ENCODE assay signal across 10 mouse cellular contexts in the genomic region with DNA sequence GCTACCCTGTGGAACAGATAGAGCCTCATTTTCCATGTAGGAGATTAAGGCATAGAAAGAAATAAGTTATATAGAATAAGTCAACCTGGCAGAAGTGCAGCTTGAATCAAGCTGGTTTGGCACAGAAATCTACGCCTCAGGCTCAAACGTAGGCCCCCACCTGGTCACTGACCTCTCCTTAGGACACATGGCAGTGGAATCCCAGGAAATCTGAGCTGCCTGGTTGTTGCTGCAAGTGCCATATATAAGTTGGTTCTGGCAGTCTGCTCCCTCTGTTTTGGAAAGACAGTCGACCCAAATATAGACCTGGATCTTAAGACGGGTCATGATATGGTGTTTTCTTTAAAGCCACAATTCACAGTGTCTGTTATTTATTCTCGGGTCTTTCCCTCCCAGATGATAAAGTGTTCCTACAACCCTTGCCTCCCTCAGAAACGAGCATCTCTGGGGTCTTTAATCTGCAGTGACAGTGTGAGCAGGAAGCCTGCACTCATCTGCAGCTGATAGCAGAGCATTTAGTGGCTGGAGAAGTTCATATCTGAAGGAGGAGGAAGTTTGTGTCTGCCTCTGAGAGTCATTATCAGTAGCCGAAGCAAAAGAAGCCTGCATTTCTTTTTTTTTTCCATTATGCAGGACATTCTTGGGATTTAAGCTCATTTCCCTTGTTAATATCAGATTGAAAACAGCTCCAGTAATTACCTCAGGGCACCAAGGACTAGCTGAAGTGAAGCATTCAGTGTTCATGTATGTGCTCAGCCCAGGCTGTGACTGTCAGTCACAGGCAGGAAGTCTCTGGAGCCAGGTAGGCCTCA.
DNase-seq lines count a peak whose midpoint lies in the region; ATAC-seq and TF ChIP-seq lines count a peak whose summit lies in the region.
"Had no signal": no experiment of that assay in that cellular context is flagged by ENCODE, and none has a peak within 500 bp of the region (broad histone marks: within the 10 kb centered on the region; RNA-seq: fewer than 3 reads in every experiment).

No protein-coding gene starts in this region.

- no peaks in the 10 kb centered on the region for H3K27me3 ChIP-seq in heart, embryonic 10.5 days (ENCODE audit: insufficient read depth, poor library complexity, severe bottlenecking)
- no peaks in the 10 kb centered on the region for H3K27me3 ChIP-seq in limb, embryonic 14.5 days (ENCODE audit: control insufficient read depth, insufficient read depth, low read length)
- no peaks in the 10 kb centered on the region for H3K27me3 ChIP-seq in limb, embryonic 10.5 days (ENCODE audit: low read depth, poor library complexity, severe bottlenecking)
- H3K27me3 ChIP-seq in embryonic facial prominence, embryonic 12.5 days = no peaks in the 10 kb centered on the region
- no peaks in the 10 kb centered on the region for H3K27me3 ChIP-seq in liver, postnatal 0 days (ENCODE audit: insufficient read depth, low read length)

- no peak for DNase-seq in heart, embryonic 10.5 days (ENCODE audit: low spot score)
- no peak for DNase-seq in heart, postnatal 25 days (ENCODE audit: low spot score)
- DNase-seq in limb, embryonic 14.5 days (ENCODE audit: low spot score) = no peak
- DNase-seq in limb, embryonic 10.5 days (ENCODE audit: low spot score) = no peak
- DNase-seq in liver, postnatal 0 days = no peak
- DNase-seq in left cerebral cortex, postnatal 4 days = no peak
- no peak for DNase-seq in cerebellum, adult 11 months
- DNase-seq: right cerebral cortex, postnatal 14 days had no signal

- peak; percentile 90 for TF ChIP-seq EP300 in liver, postnatal 0 days (IDR thresholded peaks at IDR 0.05; ENCODE audit: low read depth)

- TF ChIP-seq CTCF in liver, postnatal 0 days (IDR thresholded peaks at IDR 0.05; ENCODE audit: low read depth) = no peak

- no peak for ATAC-seq in limb, embryonic 14.5 days (ENCODE audit: low FRiP score, low read depth)
- no peak for ATAC-seq in embryonic facial prominence, embryonic 12.5 days (ENCODE audit: insufficient number of reproducible peaks, insufficient read depth, low FRiP score, low TSS enrichment)
- ATAC-seq in liver, postnatal 0 days = peak; percentile 20
- ATAC-seq: forebrain, embryonic 14.5 days had no signal

- TF ChIP-seq POLR2A in limb, embryonic 14.5 days (IDR thresholded peaks at IDR 0.05; ENCODE audit: borderline replicate concordance, extremely low read depth, insufficient read depth, insufficient read length) = no peak

- peak overlapping the region; percentile 72 for H3K27ac ChIP-seq in heart, embryonic 10.5 days
- 0 out of 2 replicates have a peak overlapping the region, but pooled peaks have one; percentile 1 for H3K27ac ChIP-seq in limb, embryonic 14.5 days (replicated peaks; ENCODE audit: low read depth, low read length)
- H3K27ac ChIP-seq in limb, embryonic 10.5 days = no peak overlapping the region
- H3K27ac ChIP-seq in embryonic facial prominence, embryonic 12.5 days = peak overlapping the region; percentile 17; the same call in 1 of the 2 replicates
- peak overlapping the region; percentile 70 for H3K27ac ChIP-seq in liver, postnatal 0 days (ENCODE audit: low read depth)

- H3K4me3 ChIP-seq in heart, embryonic 10.5 days = no peak overlapping the region
- H3K4me3 ChIP-seq in limb, embryonic 14.5 days (replicated peaks; ENCODE audit: low read length) = no peak overlapping the region
- no peak overlapping the region for H3K4me3 ChIP-seq in limb, embryonic 10.5 days
- H3K4me3 ChIP-seq in embryonic facial prominence, embryonic 12.5 days = no peak overlapping the region
- H3K4me3 ChIP-seq in liver, postnatal 0 days (ENCODE audit: low read depth, low read length) = no peak overlapping the region

- no peaks in the 10 kb centered on the region for H3K36me3 ChIP-seq in heart, embryonic 10.5 days
- no peaks in the 10 kb centered on the region for H3K36me3 ChIP-seq in limb, embryonic 14.5 days (ENCODE audit: control insufficient read depth, insufficient read depth, low read length)
- H3K36me3 ChIP-seq in limb, embryonic 10.5 days = no peaks in the 10 kb centered on the region
- H3K36me3 ChIP-seq in embryonic facial prominence, embryonic 12.5 days = no peaks in the 10 kb centered on the region
- H3K36me3 ChIP-seq in liver, postnatal 0 days (replicated peaks; ENCODE audit: insufficient read depth, low read length) = no peaks in the 10 kb centered on the region

- intact Hi-C loops in heart, postnatal 25 days (cut with DNase I) = no loop called here
- intact Hi-C loops in left cerebral cortex, postnatal 4 days (cut with DNase I) = no loop called here

- H3K4me2 ChIP-seq in limb, embryonic 14.5 days (replicated peaks; ENCODE audit: low read depth, low read length, severe bottlenecking) = no peak overlapping the region
- no peak overlapping the region for H3K4me2 ChIP-seq in embryonic facial prominence, embryonic 12.5 days (replicated peaks)
- no peak overlapping the region for H3K4me2 ChIP-seq in liver, postnatal 0 days (ENCODE audit: low read depth, low read length)

- 12% methylated on average over 7 of the region's 7 CpGs for WGBS in heart, embryonic 10.5 days
- WGBS in limb, embryonic 14.5 days = 49% methylated on average over 7 of the region's 7 CpGs
- WGBS in limb, embryonic 10.5 days = 48% methylated on average over 7 of the region's 7 CpGs
- WGBS in embryonic facial prominence, embryonic 12.5 days = 34% methylated on average over 7 of the region's 7 CpGs
- WGBS in liver, postnatal 0 days (ENCODE audit: insufficient replicate concordance) = 34% methylated on average over 7 of the region's 7 CpGs

- H3K9me3 ChIP-seq in heart, embryonic 10.5 days = no peaks in the 10 kb centered on the region
- no peaks in the 10 kb centered on the region for H3K9me3 ChIP-seq in limb, embryonic 14.5 days (ENCODE audit: control insufficient read depth, low read length)
- H3K9me3 ChIP-seq in limb, embryonic 10.5 days (replicated peaks) = no peaks in the 10 kb centered on the region
- H3K9me3 ChIP-seq in embryonic facial prominence, embryonic 12.5 days = no peaks in the 10 kb centered on the region
- H3K9me3 ChIP-seq in liver, postnatal 0 days (ENCODE audit: low read length) = no peaks in the 10 kb centered on the region

- H3K9ac ChIP-seq in limb, embryonic 14.5 days (ENCODE audit: low read depth, low read length, severe bottlenecking) = no peak overlapping the region
- no peak overlapping the region for H3K9ac ChIP-seq in embryonic facial prominence, embryonic 12.5 days
- no peak overlapping the region for H3K9ac ChIP-seq in liver, postnatal 0 days (replicated peaks)

- peaks cover 51% of the 10 kb centered on the region for H3K4me1 ChIP-seq in heart, embryonic 10.5 days
- peaks cover 4% of the 10 kb centered on the region; the same call in 1 of the 2 replicates for H3K4me1 ChIP-seq in limb, embryonic 14.5 days (ENCODE audit: control insufficient read depth, insufficient read depth, low read length)
- peaks cover 9% of the 10 kb centered on the region; the same call in 1 of the 2 replicates for H3K4me1 ChIP-seq in limb, embryonic 10.5 days
- H3K4me1 ChIP-seq in embryonic facial prominence, embryonic 12.5 days = peaks cover 7% of the 10 kb centered on the region; the same call in 1 of the 2 replicates
- H3K4me1 ChIP-seq in liver, postnatal 0 days (ENCODE audit: insufficient read depth) = peaks cover 11% of the 10 kb centered on the region
